Mouse (Mus musculus) liver, adult 2 months (tissue): ENCODE measurements around the gene Rps11.

Source experiments
- CTCF ChIP-seq: fragments of 200-500 bp; IDR thresholded peaks from 2 replicates; pipeline ENCODE4 v1.5.1; 2011; ENCODE audit warnings: low read depth, low read length, control low read depth
- POLR2A ChIP-seq: fragments of 200-500 bp; IDR thresholded peaks from 2 replicates; pipeline ENCODE4 v1.6.1; 2011; ENCODE audit warnings: low read length, control low read depth; ENCODE audit not compliant: insufficient read depth; ENCODE audit errors: extremely low read depth

DNA sequence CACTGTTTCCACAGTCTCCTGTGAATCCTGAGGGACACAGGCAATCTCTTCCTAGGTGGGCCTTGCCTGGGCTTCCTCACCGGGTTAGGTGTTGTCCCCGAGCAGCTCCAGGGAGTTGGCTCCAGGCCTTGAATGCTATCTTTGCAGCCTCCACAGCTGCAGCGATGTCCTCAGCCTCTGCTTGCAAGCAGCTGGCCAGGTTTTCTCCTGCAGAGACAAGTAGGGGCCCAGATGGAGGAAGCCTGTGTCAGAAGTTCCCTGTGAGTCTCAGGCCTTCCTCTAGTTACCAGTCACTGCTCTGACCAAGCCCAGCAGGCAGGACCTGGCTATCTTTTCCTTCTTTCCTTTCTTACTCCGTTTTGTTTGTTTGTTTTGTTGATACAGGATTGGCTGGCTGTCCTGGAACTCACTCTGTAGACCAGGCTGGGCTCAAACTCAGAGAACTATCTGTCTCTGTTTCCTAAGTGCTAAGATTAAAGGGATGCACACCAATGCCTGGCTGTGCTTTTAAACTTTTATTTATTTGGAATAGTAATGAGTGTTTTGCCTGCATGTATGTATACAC lies 24.4 kb upstream of the Rps11 start:
- TF ChIP-seq CTCF (no peak), POLR2A (no peak)
